Mouse (Mus musculus): ENCODE measurements around the gene Marveld1.

Marveld1 gene

GRCm38 (mm10) chr19:42138517-42139285 lies 8.5 kb upstream of the Marveld1 start:
- DNase-seq (ENCODE audit: low read depth in 1 of 2, low spot score in 2 of 2): no peak

- DNase-seq (ENCODE audit: low read depth in 1 of 2, low spot score in 2 of 2): no peak
These were observed 7.3 kb upstream of the Marveld1 start for GRCm38 (mm10) chr19:42139724-42140517.

GRCm38 (mm10) chr19:42141998-42142397 lies 5.2 kb upstream of the Marveld1 start:
- DNase-seq (ENCODE audit: low read depth in 1 of 2, low spot score in 2 of 2): no peak

GRCm38 (mm10) chr19:42142757-42143156 lies 4.4 kb upstream of the Marveld1 start:
- DNase-seq (ENCODE audit: low read depth in 1 of 2, low spot score in 2 of 2): no peak

- no peak for DNase-seq (ENCODE audit: low read depth in 1 of 2, low spot score in 2 of 2)
These were observed 3.1 kb upstream of the Marveld1 start for GRCm38 (mm10) chr19:42144067-42144466.

GRCm38 (mm10) chr19:42144541-42145167 lies 2.5 kb upstream of the Marveld1 start:
- peak in 1 of 2 experiments; percentile 66 for DNase-seq (ENCODE audit: low read depth in 1 of 2, low spot score in 2 of 2)

GRCm38 (mm10) chr19:42145210-42145609 lies 2.0 kb upstream of the Marveld1 start:
- DNase-seq (ENCODE audit: low read depth in 1 of 2, low spot score in 2 of 2): no peak

GRCm38 (mm10) chr19:42145731-42146130 lies 1.5 kb upstream of the Marveld1 start:
- DNase-seq (ENCODE audit: low read depth in 1 of 2, low spot score in 2 of 2): no peak

- DNase-seq (ENCODE audit: low read depth in 1 of 2, low spot score in 2 of 2): no peak
These were observed 757 bp upstream of the Marveld1 start for GRCm38 (mm10) chr19:42146276-42147010.

GRCm38 (mm10) chr19:42147769-42148568 lies 769 bp downstream of the Marveld1 start:
- DNase-seq (ENCODE audit: low read depth in 1 of 2, low spot score in 2 of 2): peak in 1 of 2 experiments; percentile 21

GRCm38 (mm10) chr19:42148569-42148860 lies 1.3 kb downstream of the Marveld1 start:
- no peak for DNase-seq (ENCODE audit: low read depth in 1 of 2, low spot score in 2 of 2)

- peak in 1 of 2 experiments; percentile 69 for DNase-seq (ENCODE audit: low read depth in 1 of 2, low spot score in 2 of 2)
These were observed 4.8 kb downstream of the Marveld1 start for GRCm38 (mm10) chr19:42151990-42152389.

GRCm38 (mm10) chr19:42157493-42158237 lies 10.5 kb downstream of the Marveld1 start:
- no peak for DNase-seq (ENCODE audit: low read depth in 1 of 2, low spot score in 2 of 2)

GRCm38 (mm10) chr19:42158246-42159017 lies 11.2 kb downstream of the Marveld1 start:
- DNase-seq (ENCODE audit: low read depth in 1 of 2, low spot score in 2 of 2): no peak

GRCm38 (mm10) chr19:42163764-42164163 lies 16.6 kb downstream of the Marveld1 start, which contains the start of gene Zfyve27:
Zfyve27 (plus strand) TSS chr19:42163951.
- DNase-seq (ENCODE audit: low read depth in 1 of 2, low spot score in 2 of 2): no peak

GRCm38 (mm10) chr19:42164188-42164587 lies 17.0 kb downstream of the Marveld1 start:
- no peak for DNase-seq (ENCODE audit: low read depth in 1 of 2, low spot score in 2 of 2)

- peak; percentile 50 to 62 for DNase-seq (ENCODE audit: low read depth in 1 of 2, low spot score in 2 of 2)
These were observed 18.9 kb downstream of the Marveld1 start for GRCm38 (mm10) chr19:42166130-42166529.

GRCm38 (mm10) chr19:42166766-42167165 lies 19.6 kb downstream of the Marveld1 start:
- DNase-seq (ENCODE audit: low read depth in 1 of 2, low spot score in 2 of 2): no peak

GRCm38 (mm10) chr19:42167489-42167888 lies 20.3 kb downstream of the Marveld1 start:
- DNase-seq (ENCODE audit: low read depth in 1 of 2, low spot score in 2 of 2): no peak

Data from monocyte, adult 2 months (primary cell).